Mouse (Mus musculus) embryo, embryonic 9.5 days (tissue): Measurements from ENCODE around the gene Pear1.

ENCODE experiments used
- DNase-seq: peaks from one replicate; pipeline ENCODE4 v3.0.0-alpha.2; 2017; ENCODE audit errors: extremely low spot score

Gene Pear1

GRCm38 (mm10) chr3:87809322-87809962, 14.7 kb downstream of the Pear1 start:
- no peak for DNase-seq

- DNase-seq = no peak
Observed at GRCm38 (mm10) chr3:87804038-87804677, 19.9 kb downstream of the Pear1 start.

GRCm38 (mm10) chr3:87801681-87802080, 22.4 kb downstream of the Pear1 start:
- DNase-seq = no peak

GRCm38 (mm10) chr3:87796736-87797334, 27.3 kb downstream of the Pear1 start, which contains the start of gene Insrr:
Gene Insrr, plus strand, starts transcription at chr3:87796951.
- peak; percentile 55 for DNase-seq

- DNase-seq = peak; percentile 78
Observed at GRCm38 (mm10) chr3:87795336-87796277, 28.5 kb downstream of the Pear1 start.

GRCm38 (mm10) chr3:87794922-87795325, 29.2 kb downstream of the Pear1 start, which contains the start of gene Ntrk1:
Gene Ntrk1, minus strand, starts transcription at chr3:87795162.
- DNase-seq = peak; percentile 35

- no peak for DNase-seq
Observed at GRCm38 (mm10) chr3:87789768-87790167, 34.3 kb downstream of the Pear1 start.

- DNase-seq = no peak
Observed at GRCm38 (mm10) chr3:87789248-87789647, 34.9 kb downstream of the Pear1 start.

GRCm38 (mm10) chr3:87785626-87786214, 38.4 kb downstream of the Pear1 start:
- DNase-seq = no peak

- no peak for DNase-seq
Observed at GRCm38 (mm10) chr3:87785156-87785555, 39.0 kb downstream of the Pear1 start.

- DNase-seq = no peak
Observed at GRCm38 (mm10) chr3:87783282-87784023, 40.7 kb downstream of the Pear1 start.

GRCm38 (mm10) chr3:87779086-87779485, 45.0 kb downstream of the Pear1 start:
- no peak for DNase-seq

- DNase-seq = no peak
Observed at GRCm38 (mm10) chr3:87778283-87778682, 45.8 kb downstream of the Pear1 start.

- no peak for DNase-seq
Observed at GRCm38 (mm10) chr3:87771088-87771487, 53.0 kb downstream of the Pear1 start.

GRCm38 (mm10) chr3:87770280-87770679, 53.8 kb downstream of the Pear1 start:
- peak; percentile 48 for DNase-seq

GRCm38 (mm10) chr3:87769506-87769905, 54.6 kb downstream of the Pear1 start:
- DNase-seq = no peak

GRCm38 (mm10) chr3:87768844-87769243, 55.3 kb downstream of the Pear1 start:
- DNase-seq = peak; percentile 81

GRCm38 (mm10) chr3:87768431-87768830, 55.7 kb downstream of the Pear1 start:
- DNase-seq = no peak

GRCm38 (mm10) chr3:87767764-87768163, 56.3 kb downstream of the Pear1 start:
- DNase-seq = no peak

- DNase-seq = no peak
Observed at GRCm38 (mm10) chr3:87766284-87766667, 57.8 kb downstream of the Pear1 start.
